Mouse (Mus musculus): Measurements from ENCODE around the gene Fas. TPM values are rescaled to one million over a fixed set of nuclear protein-coding genes. Genes with fewer than 3 reads are reported as not detected.

Fas gene
- polyA plus RNA-seq, 1 experiment from 2014 or later, result 10.6 TPM

DNA sequence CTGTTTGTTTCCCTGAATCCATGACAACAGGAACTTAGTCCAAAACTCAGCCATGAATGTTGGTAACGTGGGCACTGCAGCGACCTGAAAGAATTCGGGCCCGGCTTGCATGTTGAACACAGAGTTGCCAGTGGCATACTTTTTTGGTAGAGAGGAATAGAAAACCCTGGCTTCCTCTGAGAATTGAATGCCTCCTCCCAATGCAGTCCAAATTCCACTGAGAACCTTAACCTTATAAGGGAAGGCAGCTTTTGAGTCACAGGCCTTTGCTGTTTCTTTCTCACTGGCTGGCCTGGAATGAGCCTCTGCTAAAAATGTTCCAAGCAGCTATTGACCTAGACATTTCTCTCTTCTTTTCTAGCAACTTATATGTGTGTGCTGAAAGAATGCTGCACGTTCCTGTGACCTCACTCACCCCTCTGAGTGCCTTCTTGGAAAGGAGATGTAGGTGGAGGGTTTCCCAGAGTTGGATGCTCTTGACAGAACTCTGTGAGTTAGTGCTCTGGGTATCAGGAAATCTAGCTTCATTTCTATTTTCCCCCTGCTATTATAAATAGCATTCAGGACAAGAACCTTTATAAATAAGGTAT lies 24.8 kb upstream of the Fas start:
- Histone ChIP-seq H3K27ac (no peak overlapping the region), H3K79me2 (ENCODE audit: inconsistent target) (no peaks in the 10 kb centered on the region), H3K36me3 (ENCODE audit: inconsistent target) (no peaks in the 10 kb centered on the region), H3K4me3 (ENCODE audit: inconsistent target) (no peak overlapping the region)
- 92% methylated on average over 5 of the region's 5 CpGs for WGBS (ENCODE audit: missing documents)

DNA sequence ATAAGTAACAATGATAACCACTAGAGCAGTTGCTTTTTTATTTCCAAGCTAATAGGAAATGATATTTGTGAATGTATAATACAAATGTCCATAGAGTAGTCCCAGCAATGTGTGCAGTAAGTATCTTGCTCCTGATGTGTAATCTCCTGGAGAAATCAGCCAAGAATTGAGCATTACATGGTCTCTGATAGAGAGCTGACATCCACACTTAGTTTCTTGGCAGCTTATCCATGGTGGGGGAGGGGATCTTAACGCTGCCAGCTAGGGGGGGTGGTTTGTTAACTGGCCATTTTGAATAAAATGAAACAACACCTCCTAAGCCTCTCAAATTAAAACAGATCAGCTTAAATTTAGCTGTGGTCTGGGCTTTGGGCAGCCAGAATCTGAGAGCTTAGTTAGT lies 21.5 kb upstream of the Fas start:
- Histone ChIP-seq H3K27ac (no peak overlapping the region), H3K79me2 (ENCODE audit: inconsistent target) (no peaks in the 10 kb centered on the region), H3K4me3 (ENCODE audit: inconsistent target) (no peak overlapping the region), H3K36me3 (ENCODE audit: inconsistent target) (no peaks in the 10 kb centered on the region)
- 89% methylated on average over 1 of the region's 1 CpGs for WGBS (ENCODE audit: missing documents)

DNA sequence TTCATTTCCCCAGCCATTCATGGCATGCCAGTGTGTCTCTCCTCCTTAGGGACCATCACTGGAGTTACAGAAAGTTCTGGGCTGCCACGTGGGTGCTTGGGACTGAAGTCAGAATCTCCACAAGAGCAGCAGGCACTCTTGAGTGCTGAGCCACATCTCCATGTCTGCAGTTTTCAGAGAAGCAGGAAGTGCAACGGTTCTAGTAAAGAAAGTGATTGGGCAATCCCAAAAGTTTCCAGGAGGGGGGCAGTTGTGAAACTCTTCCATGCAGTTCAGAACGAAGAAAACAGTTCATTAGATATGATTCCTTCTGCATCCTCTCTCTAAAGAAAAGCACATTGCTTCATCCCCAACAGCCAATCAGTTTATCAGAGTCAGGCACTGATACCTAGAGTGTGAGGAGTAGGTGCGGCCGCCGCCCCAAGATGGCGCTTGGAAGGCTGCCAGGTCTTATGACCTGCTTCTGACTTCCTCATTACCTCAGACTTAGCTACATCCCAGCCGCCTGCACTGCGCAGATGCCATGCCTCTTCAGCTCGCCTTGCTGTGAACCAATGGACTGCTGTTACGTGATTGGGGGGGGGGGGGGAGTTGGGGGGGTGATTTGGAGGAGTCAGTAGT lies 20.2 kb upstream of the Fas start:
- H3K27ac ChIP-seq, result peak overlapping the region; percentile 73
- no peak overlapping the region for H3K4me3 ChIP-seq (ENCODE audit: inconsistent target)
- no peaks in the 10 kb centered on the region for H3K36me3 ChIP-seq (ENCODE audit: inconsistent target)
- 10% methylated on average over 9 of the region's 11 CpGs for WGBS (ENCODE audit: missing documents)
- no peaks in the 10 kb centered on the region for H3K79me2 ChIP-seq (ENCODE audit: inconsistent target)

DNA sequence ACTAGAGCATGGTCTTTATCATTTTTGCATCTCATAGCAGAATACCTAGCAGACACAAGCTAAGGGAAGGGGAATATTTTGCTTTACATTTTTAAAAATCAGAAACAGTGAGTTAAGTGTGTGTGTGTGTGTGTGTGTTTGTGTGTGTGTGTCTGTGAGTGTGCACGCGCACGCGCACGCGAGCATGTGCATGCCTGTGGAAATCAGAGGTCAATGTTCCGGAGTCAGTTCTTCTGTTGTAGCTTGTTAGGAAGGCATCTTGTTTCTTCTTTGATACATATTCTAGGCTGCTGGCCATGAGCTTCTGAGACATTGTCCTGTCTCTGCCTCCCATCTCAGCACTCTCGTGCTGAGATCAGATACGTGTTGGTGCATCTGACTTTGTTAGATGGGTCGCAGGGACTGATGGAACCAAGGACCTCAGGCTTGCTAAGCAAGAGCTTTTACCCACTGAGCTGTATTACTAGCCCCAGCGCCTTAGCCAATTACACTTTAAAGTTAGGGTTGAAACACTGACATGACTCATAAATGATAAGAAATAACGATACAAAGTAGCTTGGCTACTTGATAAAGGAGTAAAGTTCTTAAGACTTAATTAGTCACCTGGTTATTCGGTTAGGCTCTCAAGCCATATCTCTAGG lies 19.5 kb upstream of the Fas start:
- H3K4me3 ChIP-seq (ENCODE audit: inconsistent target), result no peak overlapping the region
- H3K79me2 ChIP-seq (ENCODE audit: inconsistent target), result no peaks in the 10 kb centered on the region
- H3K27ac ChIP-seq, result peak overlapping the region; percentile 73; the same call in 1 of the 2 replicates
- WGBS (ENCODE audit: missing documents), result 98% methylated on average over 13 of the region's 13 CpGs
- H3K36me3 ChIP-seq (ENCODE audit: inconsistent target), result no peaks in the 10 kb centered on the region

DNA sequence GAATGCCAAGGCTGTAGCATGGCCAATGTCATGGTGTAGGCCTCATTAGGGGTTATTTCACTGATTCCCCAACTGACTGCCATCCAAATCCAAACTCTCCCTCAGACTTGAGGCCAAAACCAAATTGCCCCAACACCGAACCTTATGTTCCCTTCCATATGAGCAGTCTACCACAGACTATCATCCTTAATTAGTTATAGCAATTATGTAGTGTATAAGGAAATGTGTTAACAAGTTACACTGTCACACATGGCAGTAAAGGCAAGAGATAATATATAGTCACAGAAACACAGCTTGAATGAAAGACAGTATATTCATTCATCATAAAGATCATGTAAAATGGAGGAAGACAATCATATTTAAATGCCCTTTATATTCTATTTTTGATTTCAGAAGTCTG lies 17.4 kb upstream of the Fas start:
- no peak overlapping the region for H3K4me3 ChIP-seq (ENCODE audit: inconsistent target)
- H3K79me2 ChIP-seq (ENCODE audit: inconsistent target), result no peaks in the 10 kb centered on the region
- no peak overlapping the region for H3K27ac ChIP-seq
- WGBS (ENCODE audit: missing documents), result 100% methylated on average over 1 of the region's 1 CpGs
- no peaks in the 10 kb centered on the region for H3K36me3 ChIP-seq (ENCODE audit: inconsistent target)

DNA sequence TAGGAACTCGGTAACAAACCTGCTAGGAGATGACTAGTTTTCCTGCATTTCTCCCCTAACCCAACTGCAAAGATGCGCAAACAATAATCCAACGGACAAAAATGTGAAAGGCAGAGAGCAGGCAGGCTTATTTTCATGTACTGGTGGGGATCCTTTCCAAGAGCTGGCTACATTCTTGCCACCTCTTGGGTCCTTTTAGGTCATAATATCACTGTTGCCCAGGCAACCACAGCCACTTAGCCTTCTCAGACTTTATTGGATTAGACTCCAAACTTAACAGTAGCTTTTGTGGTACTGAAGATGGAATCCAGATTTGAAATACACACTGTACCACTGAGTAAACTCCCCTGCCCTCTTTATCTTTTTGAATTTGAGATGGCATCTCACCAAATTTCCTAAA lies 12.4 kb upstream of the Fas start:
- no peak overlapping the region for H3K27ac ChIP-seq
- 97% methylated on average over 3 of the region's 3 CpGs for WGBS (ENCODE audit: missing documents)
- no peak overlapping the region for H3K4me3 ChIP-seq (ENCODE audit: inconsistent target)
- H3K36me3 ChIP-seq (ENCODE audit: inconsistent target), result no peaks in the 10 kb centered on the region
- no peaks in the 10 kb centered on the region for H3K79me2 ChIP-seq (ENCODE audit: inconsistent target)

DNA sequence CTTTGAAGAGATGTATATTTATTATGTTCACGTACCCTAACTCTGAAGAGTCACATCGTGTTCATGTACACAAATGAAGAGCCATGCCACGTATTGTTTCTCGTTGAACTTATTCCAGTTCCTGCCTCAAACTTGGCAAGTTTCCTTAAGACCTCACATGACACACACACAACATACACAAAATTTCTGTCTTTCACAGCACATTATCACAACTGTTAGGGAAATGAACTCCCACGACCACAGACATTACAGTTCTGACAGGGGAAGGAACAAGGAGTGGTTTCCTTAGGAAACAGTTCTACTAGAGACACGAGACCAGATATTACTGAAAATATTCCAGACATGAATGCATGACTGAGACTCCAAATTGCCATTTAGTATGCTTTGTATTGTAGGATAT lies 6.9 kb upstream of the Fas start:
- Histone ChIP-seq H3K4me3 (ENCODE audit: inconsistent target) (no peak overlapping the region), H3K27ac (no peak overlapping the region), H3K36me3 (ENCODE audit: inconsistent target) (no peaks in the 10 kb centered on the region), H3K79me2 (ENCODE audit: inconsistent target) (no peaks in the 10 kb centered on the region)
- WGBS (ENCODE audit: missing documents), result 25% methylated on average over 6 of the region's 6 CpGs

DNA sequence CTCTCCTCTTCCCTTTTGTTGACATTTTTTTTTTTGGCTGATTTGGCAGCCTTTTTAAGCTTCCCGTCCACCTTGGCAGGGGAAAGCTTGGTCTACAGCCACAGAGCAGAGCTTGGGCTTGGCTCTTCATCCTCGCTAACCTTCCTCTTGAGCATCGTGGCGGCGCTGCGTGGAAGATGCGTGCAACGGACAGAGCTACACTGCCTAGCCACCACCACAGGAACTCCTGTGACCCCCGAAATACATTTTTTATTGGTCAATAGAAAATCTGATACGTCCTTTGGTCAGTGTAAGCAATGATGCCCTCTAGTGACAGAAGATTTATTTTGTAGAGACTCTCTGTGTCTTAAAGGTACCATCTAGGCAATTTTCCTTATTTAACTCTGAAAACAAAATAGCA lies 6.1 kb upstream of the Fas start:
- H3K27ac ChIP-seq, result peak overlapping the region; percentile 28
- H3K4me3 ChIP-seq (ENCODE audit: inconsistent target), result no peak overlapping the region; the same call in 1 of the 2 replicates
- H3K79me2 ChIP-seq (ENCODE audit: inconsistent target), result no peaks in the 10 kb centered on the region
- 32% methylated on average over 10 of the region's 10 CpGs for WGBS (ENCODE audit: missing documents)
- no peaks in the 10 kb centered on the region for H3K36me3 ChIP-seq (ENCODE audit: inconsistent target)

DNA sequence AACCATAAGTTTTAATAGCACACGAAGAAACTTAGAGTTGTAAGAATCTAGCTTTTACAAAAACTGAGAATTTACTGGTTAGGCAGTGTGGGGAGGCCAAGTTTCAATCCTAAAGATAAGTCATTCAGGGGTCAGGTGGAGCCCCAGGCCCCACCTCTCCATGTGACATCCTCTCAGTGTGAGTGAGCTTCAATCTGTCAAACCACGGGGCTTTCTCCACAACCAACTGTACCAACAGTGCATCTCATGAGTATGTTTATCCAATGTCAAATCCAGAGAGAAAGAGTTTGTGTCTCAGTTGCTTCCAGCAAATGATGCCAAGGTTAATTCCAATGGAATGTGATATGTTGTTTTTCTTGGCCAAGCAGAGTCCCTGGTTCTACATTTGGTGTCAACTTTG lies 5.6 kb upstream of the Fas start:
- WGBS (ENCODE audit: missing documents), result 54% methylated on average over 2 of the region's 2 CpGs
- Histone ChIP-seq H3K27ac (no peak overlapping the region), H3K79me2 (ENCODE audit: inconsistent target) (no peaks in the 10 kb centered on the region), H3K4me3 (ENCODE audit: inconsistent target) (no peak overlapping the region), H3K36me3 (ENCODE audit: inconsistent target) (no peaks in the 10 kb centered on the region)

DNA sequence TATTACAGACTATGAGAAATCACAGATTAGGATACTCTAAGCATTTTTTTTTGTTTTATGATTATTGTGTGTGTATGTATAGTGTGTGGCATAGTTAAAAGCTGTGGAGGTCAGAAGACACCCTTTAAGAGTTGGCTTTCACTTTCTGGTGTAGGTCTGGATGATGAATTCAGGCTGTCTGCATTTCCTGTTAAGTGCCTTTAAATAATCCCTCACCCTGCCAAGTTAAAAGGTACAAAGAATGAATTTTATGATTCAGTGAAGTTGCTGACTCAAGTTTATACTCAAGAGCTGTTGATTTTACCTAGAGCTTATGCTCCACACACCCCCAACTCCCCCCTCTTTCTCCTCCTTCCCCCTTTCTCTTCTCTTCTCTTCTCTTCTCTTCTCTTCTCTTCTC lies 3.2 kb upstream of the Fas start:
- no peak overlapping the region for H3K27ac ChIP-seq
- no peaks in the 10 kb centered on the region for H3K79me2 ChIP-seq (ENCODE audit: inconsistent target)
- no peaks in the 10 kb centered on the region for H3K36me3 ChIP-seq (ENCODE audit: inconsistent target)
- no peak overlapping the region for H3K4me3 ChIP-seq (ENCODE audit: inconsistent target)

DNA sequence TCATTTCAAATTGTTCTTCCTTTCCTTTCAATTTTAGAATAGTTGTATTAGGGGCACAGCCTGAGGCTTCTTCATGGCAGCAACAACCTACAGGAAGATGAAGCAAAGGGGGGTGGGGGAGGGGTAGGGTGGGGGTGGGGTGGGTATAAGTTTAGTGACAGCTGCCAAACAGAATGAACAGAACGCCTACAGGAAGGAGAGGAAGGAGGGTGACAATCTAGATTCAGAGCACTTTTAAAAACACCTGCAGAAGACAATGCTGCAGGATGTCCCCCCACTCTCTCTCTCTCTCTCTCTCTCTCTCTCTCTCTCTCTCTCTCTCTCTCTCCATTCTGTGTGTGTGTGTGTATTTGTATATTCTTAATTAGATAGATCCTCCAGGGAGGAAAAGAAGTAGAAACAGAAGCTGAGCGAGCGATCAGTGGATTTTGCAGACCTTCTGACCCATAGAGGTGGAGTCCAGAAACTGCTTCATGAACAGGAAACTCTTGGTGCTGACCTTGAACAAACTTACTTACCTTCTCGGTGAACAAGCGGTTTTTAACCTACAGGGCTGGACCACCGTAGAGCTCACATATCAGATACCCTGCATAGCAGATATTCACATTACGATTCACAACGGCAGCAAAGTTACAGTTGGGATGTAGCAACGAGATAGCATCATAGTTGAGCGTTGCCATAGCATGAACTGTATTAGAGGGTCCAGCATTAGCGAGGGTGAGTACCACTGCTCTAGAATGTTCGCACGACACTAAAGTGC lies 2.6 kb upstream of the Fas start:
- Histone ChIP-seq H3K4me3 (ENCODE audit: inconsistent target) (no peak overlapping the region), H3K27ac (no peak overlapping the region), H3K36me3 (ENCODE audit: inconsistent target) (no peaks in the 10 kb centered on the region), H3K79me2 (ENCODE audit: inconsistent target) (no peaks in the 10 kb centered on the region)
- 33% methylated on average over 13 of the region's 13 CpGs for WGBS (ENCODE audit: missing documents)

DNA sequence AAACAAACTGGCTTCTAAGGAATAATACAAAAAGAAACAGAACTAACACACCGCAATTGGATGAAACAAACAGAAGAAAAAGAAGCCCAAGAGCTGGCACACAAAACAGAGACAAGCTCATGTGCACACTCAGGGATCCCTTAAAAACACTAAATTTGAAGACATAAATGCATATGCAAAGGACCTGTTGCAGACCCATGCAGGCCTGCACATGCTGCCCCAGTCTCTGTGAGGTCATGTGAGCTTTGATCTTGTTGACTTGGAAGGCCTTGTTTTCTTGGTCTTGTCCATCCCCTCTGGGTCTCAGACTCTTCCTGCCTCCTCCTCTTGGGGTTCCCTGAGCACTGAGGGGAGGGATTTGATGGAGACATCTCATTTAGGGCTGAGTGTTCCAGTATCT lies 1.8 kb upstream of the Fas start:
- Histone ChIP-seq H3K79me2 (ENCODE audit: inconsistent target) (no peaks in the 10 kb centered on the region), H3K27ac (no peak overlapping the region), H3K36me3 (ENCODE audit: inconsistent target) (no peaks in the 10 kb centered on the region), H3K4me3 (ENCODE audit: inconsistent target) (no peak overlapping the region)
- WGBS (ENCODE audit: missing documents), result 86% methylated on average over 1 of the region's 1 CpGs

DNA sequence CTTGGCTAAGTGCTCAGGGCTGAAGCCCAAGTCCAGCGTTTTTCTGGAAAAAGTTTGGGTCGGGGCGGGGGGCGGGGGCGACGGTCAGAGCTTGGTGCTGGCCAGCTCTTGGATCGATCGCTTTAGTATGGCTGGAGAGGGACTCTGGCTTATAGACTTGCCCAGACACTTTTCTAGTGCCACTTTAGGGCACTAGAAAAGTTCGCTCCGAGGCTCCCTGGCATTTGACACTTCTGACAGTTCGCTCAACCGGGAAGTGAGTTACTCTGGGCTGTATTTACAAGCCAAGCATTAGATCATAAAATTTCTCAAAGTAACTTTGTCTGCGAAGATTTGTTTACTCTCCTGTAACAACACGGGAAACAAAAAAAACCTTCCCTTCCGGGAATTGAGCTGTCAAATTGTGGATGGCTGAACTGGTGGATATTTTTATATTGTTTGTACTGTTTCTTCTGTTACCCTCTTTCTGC lies 441 bp downstream of the Fas start:
- Histone ChIP-seq H3K27ac (peak overlapping the region; percentile 19; the same call in 1 of the 2 replicates), H3K36me3 (ENCODE audit: inconsistent target) (no peaks in the 10 kb centered on the region), H3K79me2 (ENCODE audit: inconsistent target) (no peaks in the 10 kb centered on the region), H3K4me3 (ENCODE audit: inconsistent target) (peak overlapping the region; percentile 70)
- under 1% methylated on average over 15 of the region's 15 CpGs for WGBS (ENCODE audit: missing documents)

DNA sequence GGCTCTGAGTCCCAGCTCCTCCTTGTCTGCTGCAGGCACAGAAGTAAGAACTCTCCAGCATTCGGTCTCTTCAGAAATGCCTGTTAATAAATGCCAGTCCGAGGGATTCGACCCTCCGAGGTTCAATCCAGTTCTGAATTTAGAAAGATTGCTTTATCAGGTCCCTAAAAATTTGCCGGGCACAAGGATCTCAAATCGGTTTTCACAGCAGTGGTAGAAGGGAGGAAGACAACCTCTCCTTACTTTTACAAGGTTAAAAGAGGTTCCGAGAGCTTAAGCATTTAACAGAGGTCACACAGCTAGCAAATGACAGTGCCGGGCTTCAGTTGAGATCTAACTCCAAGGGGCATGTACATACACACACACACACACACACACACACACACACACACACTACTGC lies 913 bp downstream of the Fas start:
- H3K36me3 ChIP-seq (ENCODE audit: inconsistent target), result no peaks in the 10 kb centered on the region
- H3K27ac ChIP-seq, result peak overlapping the region; percentile 19; the same call in 1 of the 2 replicates
- no peaks in the 10 kb centered on the region for H3K79me2 ChIP-seq (ENCODE audit: inconsistent target)
- WGBS (ENCODE audit: missing documents), result 44% methylated on average over 8 of the region's 8 CpGs
- peak overlapping the region; percentile 70 for H3K4me3 ChIP-seq (ENCODE audit: inconsistent target)

DNA sequence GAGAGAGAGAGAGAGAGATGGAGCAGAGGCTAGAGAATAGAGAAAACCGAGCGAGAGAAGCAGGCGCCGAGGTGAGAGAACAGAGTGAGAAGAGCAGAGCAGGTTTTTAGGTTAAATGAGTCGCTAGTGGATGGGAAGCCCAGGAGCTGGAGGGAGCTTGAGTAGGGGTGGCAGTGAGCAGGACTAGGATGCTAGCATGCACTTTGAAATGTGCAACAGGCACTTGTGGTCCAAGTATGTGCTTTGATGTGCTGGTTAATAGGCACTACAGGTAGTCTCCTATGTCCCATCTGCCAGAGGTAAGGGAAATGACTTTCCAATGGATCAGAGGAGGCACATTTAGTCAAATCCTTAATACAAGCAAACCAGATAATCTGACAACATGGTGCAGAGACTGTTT lies 1.5 kb downstream of the Fas start:
- 91% methylated on average over 5 of the region's 5 CpGs for WGBS (ENCODE audit: missing documents)
- no peaks in the 10 kb centered on the region for H3K79me2 ChIP-seq (ENCODE audit: inconsistent target)
- no peak overlapping the region for H3K27ac ChIP-seq
- H3K36me3 ChIP-seq (ENCODE audit: inconsistent target), result no peaks in the 10 kb centered on the region
- no peak overlapping the region for H3K4me3 ChIP-seq (ENCODE audit: inconsistent target)

Data from macrophage (primary cell).